Mouse (Mus musculus) hindbrain, embryonic 11.5 days (tissue): ENCODE measurements around the gene Rnd1. TPM values are rescaled to one million over a fixed set of nuclear protein-coding genes. Genes with fewer than 3 reads are reported as not detected.
A peak's percentile ranks its signal among the peaks of the same experiment; 100 is the strongest.

Source experiments
- ATAC-seq: fragments of 200-750 bp; cut with Nextera tagmentation; 2 replicates; pipeline ENCODE4 v1.8.0; 2017; ENCODE audit warnings: mild to moderate bottlenecking, moderate TSS enrichment, moderate library complexity; ENCODE audit not compliant: low FRiP score
- DNase-seq: peaks from one replicate; pipeline ENCODE4 v3.0.0-alpha.2; 2015; ENCODE audit warnings: low spot score
- H3K27ac ChIP-seq: fragments of 300-500 bp; sonication (generic); 2 replicates; pipeline ENCODE4 v1.5.1; 2014; ENCODE audit warnings: mild to moderate bottlenecking, low read depth, low read length
- H3K27me3 ChIP-seq: fragments of 300-500 bp; sonication (generic); 2 replicates; pipeline ENCODE4 v1.6.1; 2014; ENCODE audit warnings: mild to moderate bottlenecking, low read length, moderate library complexity, mixed read lengths; ENCODE audit not compliant: control insufficient read depth, insufficient read depth
- H3K36me3 ChIP-seq: fragments of 300-500 bp; sonication (generic); 2 replicates; pipeline ENCODE4 v1.6.1; 2014; ENCODE audit warnings: mild to moderate bottlenecking, low read length, moderate library complexity, mixed read lengths; ENCODE audit not compliant: control insufficient read depth, insufficient read depth
- H3K4me1 ChIP-seq: fragments of 300-500 bp; sonication (generic); replicated peaks from 2 replicates; pipeline ENCODE4 v1.6.1; 2014; ENCODE audit warnings: low read length, mixed read lengths; ENCODE audit not compliant: control insufficient read depth, insufficient read depth
- H3K4me2 ChIP-seq: fragments of 300-500 bp; sonication (generic); replicated peaks from 2 replicates; pipeline ENCODE4 v1.6.1; 2014; ENCODE audit warnings: mild to moderate bottlenecking, low read depth, low read length
- H3K4me3 ChIP-seq: fragments of 300-500 bp; sonication (generic); 2 replicates; pipeline ENCODE4 v1.5.1; 2014; ENCODE audit warnings: low read depth, low read length
- H3K9ac ChIP-seq: fragments of 300-500 bp; sonication (generic); 2 replicates; pipeline ENCODE4 v1.6.1; 2014; ENCODE audit warnings: low read depth, low read length
- H3K9me3 ChIP-seq: fragments of 300-500 bp; sonication (generic); 2 replicates; pipeline ENCODE4 v1.6.1; 2016; ENCODE audit warnings: low read length; ENCODE audit not compliant: control insufficient read depth
- WGBS: fragments of 180-500 bp; shearing (Covaris S2); extraction: QIAGEN DNeasy Blood & Tissue Kit; methylation state at CpG from one replicate; pipeline ENCODE4 v1.1.7; 2014; 5-methylcytosine and 5-hydroxymethylcytosine counted together
- polyA plus RNA-seq: library from polyadenylated mRNA; unstranded; fragments of >200 nt; fragmentation: Nextera tagmentation; extraction: Ambion mirVana; gene quantifications from 2 replicates; pipeline ENCODE4 v1.2.1, GENCODE M21; 2014

The Rnd1 gene
- polyA plus RNA-seq, 1 experiment from 2014 or later: 5.9 TPM

DNA sequence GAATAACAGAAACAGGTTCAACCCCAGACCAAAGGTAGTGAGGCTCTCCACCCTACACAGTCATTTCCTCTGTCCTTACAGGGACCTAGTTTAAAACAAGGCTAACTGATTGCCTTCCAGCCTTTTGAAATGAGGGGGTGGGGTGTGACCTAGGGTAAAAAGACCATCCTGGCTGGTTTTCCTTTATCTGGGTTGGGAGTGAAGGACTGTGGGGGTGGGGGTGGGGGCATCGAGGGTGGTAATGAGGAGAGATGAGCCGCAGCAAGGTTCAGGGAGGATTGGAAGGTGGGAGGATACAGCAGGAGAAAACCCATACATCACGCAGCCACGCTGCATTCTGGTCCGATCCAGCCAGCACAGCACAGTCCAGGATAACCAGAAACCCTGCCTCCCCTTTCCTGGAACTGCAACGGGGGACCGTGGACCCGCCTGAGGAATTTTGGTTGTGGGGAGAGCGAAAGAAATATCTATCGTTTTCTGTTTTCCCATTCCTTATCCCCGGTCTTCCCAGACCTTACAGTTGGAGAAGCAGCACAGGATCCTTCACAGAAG lies 2.2 kb downstream of the Rnd1 start:
- H3K9me3 ChIP-seq: no peaks in the 10 kb centered on the region
- H3K36me3 ChIP-seq: no peaks in the 10 kb centered on the region
- peaks cover 11% of the 10 kb centered on the region for H3K27me3 ChIP-seq
- ATAC-seq: peak; percentile 37
- 22% methylated on average over 11 of the region's 11 CpGs for WGBS
- peak overlapping the region; percentile 83 for H3K4me2 ChIP-seq
- H3K4me3 ChIP-seq: peak overlapping the region; percentile 47
- 0 out of 2 replicates have a peak overlapping the region, but pooled peaks have one; percentile 1 for H3K27ac ChIP-seq
- peak; percentile 30 for DNase-seq
- peak overlapping the region; percentile 59 for H3K9ac ChIP-seq
- peaks cover 14% of the 10 kb centered on the region for H3K4me1 ChIP-seq

DNA sequence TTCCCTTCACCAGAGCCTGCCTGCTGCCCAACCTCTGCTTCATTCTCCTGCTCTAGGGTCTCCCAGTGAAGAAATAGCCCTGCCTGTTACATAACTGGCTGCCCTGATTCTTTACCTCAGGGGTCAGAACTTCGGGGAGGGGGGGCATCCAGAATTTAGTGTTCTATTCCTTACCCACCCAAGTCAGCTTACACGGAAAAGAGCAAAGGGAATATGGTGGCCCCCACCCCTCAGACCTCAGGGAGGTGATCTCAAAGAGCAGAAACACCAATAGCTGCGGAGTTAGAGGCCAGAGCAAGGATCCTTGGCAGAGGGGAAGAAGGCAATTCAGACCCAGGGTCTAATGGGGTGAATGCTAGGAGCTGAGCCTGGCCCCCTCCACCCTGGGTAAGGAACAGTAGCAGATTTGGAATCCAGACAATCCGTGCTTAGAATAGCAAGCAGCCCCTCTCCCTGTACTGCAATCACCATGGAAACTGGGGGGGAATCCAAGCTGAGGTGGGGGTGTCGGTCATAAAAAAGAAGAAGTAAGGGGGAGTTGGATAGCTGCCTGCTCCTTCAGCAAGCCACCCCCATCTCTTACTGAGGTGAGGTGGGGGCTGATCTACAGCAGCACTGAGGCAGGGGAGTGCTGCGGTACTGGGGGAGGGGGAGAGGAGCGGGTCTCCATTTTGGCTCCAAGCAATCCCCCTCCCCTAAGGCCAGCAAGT lies 2.8 kb downstream of the Rnd1 start:
- Histone ChIP-seq H3K36me3 (no peaks in the 10 kb centered on the region), H3K9ac (peak overlapping the region; percentile 59), H3K9me3 (no peaks in the 10 kb centered on the region), H3K4me1 (peaks cover 14% of the 10 kb centered on the region), H3K4me3 (peak overlapping the region; percentile 47; the same call in 1 of the 2 replicates), H3K27ac (peak overlapping the region; percentile 55), H3K4me2 (peak overlapping the region; percentile 83), H3K27me3 (peaks cover 11% of the 10 kb centered on the region)
- DNase-seq (peak; percentile 81), ATAC-seq (peak; percentile 75)
- 18% methylated on average over 7 of the region's 7 CpGs for WGBS

DNA sequence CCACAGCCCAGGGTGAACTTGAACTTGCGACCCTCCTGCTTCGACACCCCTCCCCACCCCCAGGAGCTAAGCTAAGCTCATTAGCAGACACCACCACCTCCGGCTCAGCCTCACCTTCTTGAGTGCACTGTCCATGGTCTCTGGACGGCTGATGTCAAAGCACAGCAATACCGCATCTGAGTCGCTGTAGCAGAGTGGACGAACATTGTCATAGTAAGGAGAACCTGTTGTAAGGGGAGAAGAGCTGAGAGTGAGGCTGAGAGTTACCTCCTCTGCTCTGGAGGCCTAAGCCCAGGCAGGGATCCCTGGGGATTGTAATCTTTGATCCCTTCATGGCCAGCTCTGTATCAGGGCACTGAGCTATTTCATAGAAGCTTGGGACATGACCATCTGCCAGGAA lies 3.5 kb downstream of the Rnd1 start:
- Histone ChIP-seq H3K4me3 (no peak overlapping the region), H3K36me3 (no peaks in the 10 kb centered on the region), H3K27ac (no peak overlapping the region), H3K4me1 (peaks cover 14% of the 10 kb centered on the region), H3K27me3 (peaks cover 11% of the 10 kb centered on the region), H3K4me2 (no peak overlapping the region), H3K9me3 (no peaks in the 10 kb centered on the region), H3K9ac (no peak overlapping the region)
- ATAC-seq: no peak
- WGBS: 76% methylated on average over 7 of the region's 7 CpGs
- no peak for DNase-seq

DNA sequence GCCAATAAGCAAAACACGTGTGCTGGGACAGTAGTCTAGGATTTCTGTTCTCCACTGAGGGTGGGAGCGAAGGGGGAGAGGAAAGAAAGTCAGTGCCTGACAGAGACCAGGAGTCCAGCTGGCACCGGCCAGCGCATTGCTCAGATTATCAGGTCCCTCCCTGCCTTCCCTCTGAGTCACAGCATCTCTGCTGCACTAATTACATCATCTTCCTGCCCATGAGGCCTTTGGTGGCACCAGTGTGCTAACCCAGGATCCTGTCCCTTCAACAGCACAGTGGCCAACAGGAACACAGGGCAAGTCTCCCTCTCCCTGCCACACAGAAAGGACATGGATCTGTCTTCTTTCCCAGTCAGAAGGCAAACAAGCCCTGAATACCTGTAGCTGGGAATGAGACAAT lies 4.7 kb downstream of the Rnd1 start:
- no peak overlapping the region for H3K4me3 ChIP-seq
- peaks cover 11% of the 10 kb centered on the region for H3K27me3 ChIP-seq
- H3K4me1 ChIP-seq: peaks cover 14% of the 10 kb centered on the region
- H3K4me2 ChIP-seq: no peak overlapping the region
- H3K27ac ChIP-seq: no peak overlapping the region
- ATAC-seq (no peak), DNase-seq (no peak)
- no peaks in the 10 kb centered on the region for H3K9me3 ChIP-seq
- H3K9ac ChIP-seq: no peak overlapping the region
- 88% methylated on average over 4 of the region's 4 CpGs for WGBS
- H3K36me3 ChIP-seq: no peaks in the 10 kb centered on the region

DNA sequence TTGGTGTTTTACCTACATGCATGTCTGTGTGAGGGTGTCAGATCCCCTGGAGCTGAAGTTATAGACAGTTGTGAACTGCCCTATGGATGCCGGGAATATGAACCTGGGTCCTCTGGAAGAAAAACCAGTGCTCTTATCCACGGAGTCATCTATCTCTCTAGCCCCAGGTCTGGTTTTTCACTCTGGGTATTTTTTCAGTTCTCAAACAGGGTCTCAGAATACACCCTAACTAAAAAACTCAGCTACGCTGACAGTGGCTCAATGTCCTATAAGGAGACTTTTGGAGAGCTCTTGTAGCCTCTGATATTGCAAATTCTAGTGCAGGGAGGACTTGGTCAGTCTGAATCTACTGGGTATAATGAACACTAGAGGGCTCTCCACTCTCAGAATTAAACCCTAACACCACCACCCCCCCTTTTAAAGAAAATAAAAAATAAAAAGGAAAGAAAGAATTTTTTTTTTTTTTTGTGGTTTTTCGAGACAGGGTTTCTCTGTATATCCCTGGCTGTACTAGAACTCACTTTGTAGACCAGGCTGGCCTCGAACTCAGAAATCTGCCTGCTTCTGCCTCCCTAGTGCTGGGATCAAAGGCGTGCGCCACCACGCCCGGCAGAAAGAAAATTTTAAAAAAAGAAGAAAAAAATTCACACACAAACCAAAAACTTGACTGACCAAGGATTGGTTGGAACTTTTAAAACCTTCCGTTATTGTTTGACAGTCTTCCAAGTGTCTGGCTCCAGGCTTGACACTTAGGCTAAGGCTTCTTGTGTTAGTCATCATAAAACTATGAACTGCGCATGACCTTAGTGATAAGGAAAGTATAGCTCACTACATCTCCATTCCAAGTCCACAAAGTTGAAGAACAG lies 13.0 kb downstream of the Rnd1 start:
- DNase-seq (no peak), ATAC-seq (no peak)
- H3K4me3 ChIP-seq: no peak overlapping the region
- no peak overlapping the region for H3K4me2 ChIP-seq
- no peaks in the 10 kb centered on the region for H3K4me1 ChIP-seq
- H3K9me3 ChIP-seq: no peaks in the 10 kb centered on the region
- H3K27me3 ChIP-seq: no peaks in the 10 kb centered on the region
- H3K36me3 ChIP-seq: no peaks in the 10 kb centered on the region
- no peak overlapping the region for H3K9ac ChIP-seq
- H3K27ac ChIP-seq: no peak overlapping the region
- 86% methylated on average over 11 of the region's 11 CpGs for WGBS

DNA sequence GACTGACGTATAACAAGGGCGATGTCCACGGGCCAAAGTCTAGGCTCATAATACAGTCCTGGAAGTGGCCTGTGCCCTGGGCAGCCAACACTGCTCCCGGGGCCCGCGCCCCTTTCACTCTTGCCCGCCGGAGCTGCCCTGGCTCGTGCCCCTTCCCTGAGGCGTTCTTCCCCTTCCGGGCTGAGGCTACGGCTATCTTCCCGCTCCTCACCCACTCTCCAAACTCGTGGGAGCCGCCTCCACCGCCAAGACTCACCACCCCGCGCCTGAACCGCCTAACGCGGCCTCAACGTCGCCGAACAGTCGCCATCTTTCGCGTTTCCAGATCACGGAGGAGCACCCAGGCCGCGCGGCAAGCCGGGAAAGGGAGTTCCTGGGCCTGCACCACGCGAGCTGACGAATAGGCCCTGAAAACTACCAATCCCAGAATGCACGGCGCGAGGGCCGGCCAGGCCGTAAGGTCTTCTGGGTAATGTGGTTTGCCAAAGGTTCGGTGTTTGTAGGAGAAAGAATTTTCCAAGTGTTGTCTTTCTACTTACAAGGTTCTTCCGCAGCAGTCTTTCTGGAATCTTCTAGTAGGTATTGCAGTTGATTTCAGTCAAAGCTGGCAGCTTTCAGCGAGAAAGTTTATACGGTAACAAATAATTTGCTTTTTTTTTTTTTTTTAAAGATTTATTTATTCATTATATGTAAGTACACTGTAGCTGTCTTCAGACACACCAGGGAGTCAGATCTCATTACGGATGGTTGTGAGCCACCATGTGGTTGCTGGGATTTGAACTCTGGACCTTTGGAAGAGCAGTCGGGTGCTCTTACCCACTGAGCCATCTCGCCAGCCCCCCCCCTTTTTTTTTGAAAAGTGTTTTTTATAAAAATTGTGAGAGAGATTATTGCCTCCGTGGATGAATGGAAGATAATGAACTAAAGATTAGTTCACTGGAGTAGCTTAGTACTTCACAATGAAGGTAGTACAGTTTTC lies 14.4 kb downstream of the Rnd1 start, which contains the start of gene Ddx23:
Gene Ddx23 (minus strand): TSS at position 328 of the 979 bp plus-strand sequence.
- Histone ChIP-seq H3K27me3 (no peaks in the 10 kb centered on the region), H3K4me1 (no peaks in the 10 kb centered on the region), H3K27ac (peak within 1 kb of the TSS; percentile 70), H3K4me3 (peak within 1 kb of the TSS; percentile 70), H3K9me3 (no peaks in the 10 kb centered on the region), H3K36me3 (peaks cover 4% of the 10 kb centered on the region), H3K4me2 (peak within 1 kb of the TSS; percentile 68), H3K9ac (peak within 1 kb of the TSS; percentile 86)
- peak; percentile 98 for ATAC-seq
- 5% methylated on average over 46 of the region's 48 CpGs for WGBS
- DNase-seq: peak; percentile 97

DNA sequence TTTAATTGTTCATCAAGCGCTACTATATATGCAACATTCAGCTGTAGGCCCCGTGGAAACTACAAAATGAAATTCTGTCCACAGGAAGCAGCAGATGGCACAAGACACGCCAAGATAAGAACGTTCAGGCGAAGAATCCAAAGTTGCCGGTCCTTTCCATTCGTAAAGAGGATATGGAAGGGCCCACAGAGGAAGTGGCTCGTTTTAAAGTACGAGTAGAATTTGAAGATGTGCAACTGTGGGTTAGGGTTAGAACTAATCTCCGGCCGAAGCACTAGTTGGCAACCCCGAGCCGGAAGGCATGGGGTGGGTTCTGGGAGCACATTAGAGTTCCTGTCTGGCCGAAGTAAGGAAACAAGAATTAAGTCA lies 15.1 kb downstream of the Rnd1 start:
- no peaks in the 10 kb centered on the region for H3K4me1 ChIP-seq
- peaks cover 10% of the 10 kb centered on the region for H3K36me3 ChIP-seq
- no peaks in the 10 kb centered on the region for H3K27me3 ChIP-seq
- H3K4me3 ChIP-seq: peak overlapping the region; percentile 70
- 2% methylated on average over 14 of the region's 14 CpGs for WGBS
- no peak for ATAC-seq
- no peaks in the 10 kb centered on the region for H3K9me3 ChIP-seq
- H3K27ac ChIP-seq: peak overlapping the region; percentile 70
- H3K9ac ChIP-seq: peak overlapping the region; percentile 86
- H3K4me2 ChIP-seq: peak overlapping the region; percentile 68
- no peak for DNase-seq
